Mouse (Mus musculus): ENCODE data around the gene Fbxw4. TPM values are rescaled to one million over a fixed set of nuclear protein-coding genes. Genes with fewer than 3 reads are reported as not detected.

Gene Fbxw4
- polyA plus RNA-seq, 1 experiment from 2014 or later: 2.8 TPM

- WGBS: 30% methylated on average over 3 of the region's 3 CpGs
- no peak overlapping the region for H3K27ac ChIP-seq (ENCODE audit: low read length)
- no peaks in the 10 kb centered on the region for H3K36me3 ChIP-seq (ENCODE audit: control insufficient read depth, insufficient read depth, low read length)
- H3K4me1 ChIP-seq (ENCODE audit: control insufficient read depth, insufficient read depth, low read length): peaks cover 7% of the 10 kb centered on the region; the same call in 1 of the 2 replicates
- 0 out of 2 replicates have a peak, but pooled peaks cover 2% of the 10 kb centered on the region for H3K27me3 ChIP-seq (ENCODE audit: control insufficient read depth, insufficient read depth, low read length)
- no peaks in the 10 kb centered on the region for H3K9me3 ChIP-seq (replicated peaks; ENCODE audit: control insufficient read depth, low read length)
- no peak overlapping the region for H3K4me2 ChIP-seq (ENCODE audit: low read depth, low read length)
- H3K4me3 ChIP-seq (replicated peaks; ENCODE audit: low read length): no peak overlapping the region
- H3K9ac ChIP-seq (ENCODE audit: low read length): no peak overlapping the region
- no peak for ATAC-seq (ENCODE audit: insufficient read depth, low FRiP score)
Measured at GRCm38 (mm10) chr19:45680495-45681130, 20.5 kb upstream of the Fbxw4 start.

- H3K27me3 ChIP-seq (ENCODE audit: control insufficient read depth, insufficient read depth, low read length): peaks cover 5% of the 10 kb centered on the region
- peak overlapping the region; percentile 70 for H3K4me2 ChIP-seq (ENCODE audit: low read depth, low read length)
- peak overlapping the region; percentile 51; the same call in 1 of the 2 replicates for H3K9ac ChIP-seq (ENCODE audit: low read length)
- H3K27ac ChIP-seq (ENCODE audit: low read length): no peak overlapping the region
- peaks cover 8% of the 10 kb centered on the region; the same call in 1 of the 2 replicates for H3K4me1 ChIP-seq (ENCODE audit: control insufficient read depth, insufficient read depth, low read length)
- H3K36me3 ChIP-seq (ENCODE audit: control insufficient read depth, insufficient read depth, low read length): no peaks in the 10 kb centered on the region
- peak overlapping the region; percentile 43 for H3K4me3 ChIP-seq (replicated peaks; ENCODE audit: low read length)
- no peak for ATAC-seq (ENCODE audit: insufficient read depth, low FRiP score)
- no peaks in the 10 kb centered on the region for H3K9me3 ChIP-seq (replicated peaks; ENCODE audit: control insufficient read depth, low read length)
- WGBS: 12% methylated on average over 16 of the region's 16 CpGs
Measured at GRCm38 (mm10) chr19:45676723-45677269, 16.7 kb upstream of the Fbxw4 start.

GRCm38 (mm10) chr19:45675720-45676581 is 15.8 kb upstream of the Fbxw4 start:
- Histone ChIP-seq H3K9ac (ENCODE audit: low read length) (peak overlapping the region; percentile 51), H3K4me1 (ENCODE audit: control insufficient read depth, insufficient read depth, low read length) (peaks cover 8% of the 10 kb centered on the region; the same call in 1 of the 2 replicates), H3K9me3 (replicated peaks; ENCODE audit: control insufficient read depth, low read length) (no peaks in the 10 kb centered on the region), H3K4me2 (ENCODE audit: low read depth, low read length) (peak overlapping the region; percentile 70), H3K27ac (ENCODE audit: low read length) (no peak overlapping the region), H3K4me3 (replicated peaks; ENCODE audit: low read length) (peak overlapping the region; percentile 43), H3K36me3 (ENCODE audit: control insufficient read depth, insufficient read depth, low read length) (no peaks in the 10 kb centered on the region), H3K27me3 (ENCODE audit: control insufficient read depth, insufficient read depth, low read length) (peaks cover 5% of the 10 kb centered on the region)
- no peak for ATAC-seq (ENCODE audit: insufficient read depth, low FRiP score)
- 3% methylated on average over 38 of the region's 38 CpGs for WGBS

GRCm38 (mm10) chr19:45675196-45675595 is 15.1 kb upstream of the Fbxw4 start:
- H3K27ac ChIP-seq (ENCODE audit: low read length): no peak overlapping the region
- no peak for ATAC-seq (ENCODE audit: insufficient read depth, low FRiP score)
- no peaks in the 10 kb centered on the region for H3K9me3 ChIP-seq (replicated peaks; ENCODE audit: control insufficient read depth, low read length)
- no peak overlapping the region for H3K4me3 ChIP-seq (replicated peaks; ENCODE audit: low read length)
- H3K27me3 ChIP-seq (ENCODE audit: control insufficient read depth, insufficient read depth, low read length): peaks cover 5% of the 10 kb centered on the region
- H3K4me2 ChIP-seq (ENCODE audit: low read depth, low read length): 0 out of 2 replicates have a peak overlapping the region, but pooled peaks have one; percentile 70
- H3K9ac ChIP-seq (ENCODE audit: low read length): no peak overlapping the region
- H3K36me3 ChIP-seq (ENCODE audit: control insufficient read depth, insufficient read depth, low read length): no peaks in the 10 kb centered on the region
- WGBS: 36% methylated on average over 5 of the region's 5 CpGs
- peaks cover 8% of the 10 kb centered on the region; the same call in 1 of the 2 replicates for H3K4me1 ChIP-seq (ENCODE audit: control insufficient read depth, insufficient read depth, low read length)

- Histone ChIP-seq H3K9me3 (replicated peaks; ENCODE audit: control insufficient read depth, low read length) (no peaks in the 10 kb centered on the region), H3K4me2 (ENCODE audit: low read depth, low read length) (no peak overlapping the region), H3K27me3 (ENCODE audit: control insufficient read depth, insufficient read depth, low read length) (peaks cover 5% of the 10 kb centered on the region)
Measured at GRCm38 (mm10) chr19:45672971-45673370, 12.9 kb upstream of the Fbxw4 start.

GRCm38 (mm10) chr19:45668986-45669385 is 8.9 kb upstream of the Fbxw4 start:
- Histone ChIP-seq H3K9ac (ENCODE audit: low read length) (no peak overlapping the region), H3K4me3 (replicated peaks; ENCODE audit: low read length) (no peak overlapping the region), H3K4me2 (ENCODE audit: low read depth, low read length) (no peak overlapping the region), H3K9me3 (replicated peaks; ENCODE audit: control insufficient read depth, low read length) (no peaks in the 10 kb centered on the region), H3K27me3 (ENCODE audit: control insufficient read depth, insufficient read depth, low read length) (no peaks in the 10 kb centered on the region; the same call in 1 of the 2 replicates), H3K4me1 (ENCODE audit: control insufficient read depth, insufficient read depth, low read length) (no peaks in the 10 kb centered on the region), H3K27ac (ENCODE audit: low read length) (no peak overlapping the region), H3K36me3 (ENCODE audit: control insufficient read depth, insufficient read depth, low read length) (no peaks in the 10 kb centered on the region)
- 83% methylated on average over 4 of the region's 4 CpGs for WGBS
- no peak for ATAC-seq (ENCODE audit: insufficient read depth, low FRiP score)

More at GRCm38 (mm10) chr19:45672971-45673370, 12.9 kb upstream of the Fbxw4 start:
- no peak for ATAC-seq (ENCODE audit: insufficient read depth, low FRiP score)
- WGBS: 51% methylated on average over 9 of the region's 9 CpGs
- Histone ChIP-seq H3K36me3 (ENCODE audit: control insufficient read depth, insufficient read depth, low read length) (no peaks in the 10 kb centered on the region), H3K4me3 (replicated peaks; ENCODE audit: low read length) (no peak overlapping the region), H3K27ac (ENCODE audit: low read length) (no peak overlapping the region), H3K9ac (ENCODE audit: low read length) (no peak overlapping the region), H3K4me1 (ENCODE audit: control insufficient read depth, insufficient read depth, low read length) (peaks cover 8% of the 10 kb centered on the region; the same call in 1 of the 2 replicates)

GRCm38 (mm10) chr19:45663851-45664250 is 3.7 kb upstream of the Fbxw4 start:
- Histone ChIP-seq H3K36me3 (ENCODE audit: control insufficient read depth, insufficient read depth, low read length) (no peaks in the 10 kb centered on the region), H3K27me3 (ENCODE audit: control insufficient read depth, insufficient read depth, low read length) (no peaks in the 10 kb centered on the region), H3K4me2 (ENCODE audit: low read depth, low read length) (no peak overlapping the region), H3K9ac (ENCODE audit: low read length) (no peak overlapping the region), H3K4me3 (replicated peaks; ENCODE audit: low read length) (no peak overlapping the region), H3K27ac (ENCODE audit: low read length) (no peak overlapping the region), H3K4me1 (ENCODE audit: control insufficient read depth, insufficient read depth, low read length) (peaks cover 6% of the 10 kb centered on the region; the same call in 1 of the 2 replicates), H3K9me3 (replicated peaks; ENCODE audit: control insufficient read depth, low read length) (no peaks in the 10 kb centered on the region)
- WGBS: 65% methylated on average over 2 of the region's 2 CpGs
- no peak for ATAC-seq (ENCODE audit: insufficient read depth, low FRiP score)

GRCm38 (mm10) chr19:45660503-45660790 is 335 bp upstream of the Fbxw4 start:
- Histone ChIP-seq H3K27ac (ENCODE audit: low read length) (peak overlapping the region; percentile 94), H3K9ac (ENCODE audit: low read length) (peak overlapping the region; percentile 99), H3K27me3 (ENCODE audit: control insufficient read depth, insufficient read depth, low read length) (no peaks in the 10 kb centered on the region), H3K4me2 (ENCODE audit: low read depth, low read length) (peak overlapping the region; percentile 76), H3K9me3 (replicated peaks; ENCODE audit: control insufficient read depth, low read length) (no peaks in the 10 kb centered on the region), H3K4me3 (replicated peaks; ENCODE audit: low read length) (peak overlapping the region; percentile 74), H3K4me1 (ENCODE audit: control insufficient read depth, insufficient read depth, low read length) (peaks cover 19% of the 10 kb centered on the region), H3K36me3 (ENCODE audit: control insufficient read depth, insufficient read depth, low read length) (no peaks in the 10 kb centered on the region)
- ATAC-seq (ENCODE audit: insufficient read depth, low FRiP score): no peak
- WGBS: 15% methylated on average over 18 of the region's 18 CpGs

GRCm38 (mm10) chr19:45659301-45659737 is 793 bp downstream of the Fbxw4 start:
- no peak for ATAC-seq (ENCODE audit: insufficient read depth, low FRiP score)
- Histone ChIP-seq H3K9ac (ENCODE audit: low read length) (peak overlapping the region; percentile 99), H3K27ac (ENCODE audit: low read length) (peak overlapping the region; percentile 94), H3K9me3 (replicated peaks; ENCODE audit: control insufficient read depth, low read length) (no peaks in the 10 kb centered on the region), H3K36me3 (ENCODE audit: control insufficient read depth, insufficient read depth, low read length) (no peaks in the 10 kb centered on the region), H3K27me3 (ENCODE audit: control insufficient read depth, insufficient read depth, low read length) (no peaks in the 10 kb centered on the region), H3K4me2 (ENCODE audit: low read depth, low read length) (peak overlapping the region; percentile 76), H3K4me3 (replicated peaks; ENCODE audit: low read length) (peak overlapping the region; percentile 74), H3K4me1 (ENCODE audit: control insufficient read depth, insufficient read depth, low read length) (peaks cover 20% of the 10 kb centered on the region)
- 2% methylated on average over 17 of the region's 18 CpGs for WGBS

Data from stomach, embryonic 16.5 days (tissue).